Mouse (Mus musculus) CH12.LX (cell line): ENCODE results near the gene Ccr4. TPM values are rescaled to one million over a fixed set of nuclear protein-coding genes. Genes with fewer than 3 reads are reported as not detected.

Experiments used
- DNase-seq: peaks from one replicate; pipeline ENCODE4 v3.0.0-alpha.2; 2013; ENCODE audit errors: extremely low read depth
- H3K27ac ChIP-seq: 2 replicates; pipeline ENCODE4 v1.5.1; 2012; ENCODE audit warnings: low read depth, mild to moderate bottlenecking, control low read depth, moderate library complexity; ENCODE audit not compliant: insufficient read depth
- H3K27me3 ChIP-seq: replicated peaks from 2 replicates; pipeline ENCODE3; 2012; ENCODE audit warnings: inconsistent platforms
- H3K36me3 ChIP-seq, 2 experiments: replicated peaks in 1 of 2; 2 replicates each; pipeline versions ENCODE3 to v1.6.1; 2012; ENCODE audit warnings: inconsistent platforms in 1 of 2, low read length in 1 of 2, mild to moderate bottlenecking in 1 of 2, mixed read lengths in 1 of 2, moderate library complexity in 1 of 2; ENCODE audit not compliant: control insufficient read depth in 1 of 2, insufficient read depth in 1 of 2
- H3K4me1 ChIP-seq, 2 experiments: 2 replicates each; pipeline ENCODE4 v1.6.1; 2012; ENCODE audit warnings: inconsistent platforms in 1 of 2, moderate library complexity in 1 of 2; ENCODE audit not compliant: insufficient read depth in 2 of 2, control insufficient read depth in 1 of 2
- H3K4me2 ChIP-seq: 2 replicates; pipeline ENCODE4 v1.6.1; 2012; ENCODE audit warnings: low read depth, mild to moderate bottlenecking, control low read depth; ENCODE audit not compliant: poor library complexity, insufficient read depth, severe bottlenecking
- H3K4me3 ChIP-seq, 3 experiments: fragments of 150-350 bp in 1 of 3; sonication (generic) in 1 of 3; replicated peaks in 1 of 3; 2 replicates each; pipeline versions ENCODE3 to v1.5.1; 2011 to 2012; ENCODE audit warnings: low read depth in 2 of 3, low read length in 2 of 3, mild to moderate bottlenecking in 2 of 3, moderate library complexity in 2 of 3, control low read depth in 1 of 3, improper control_type of control experiment in 1 of 3, inconsistent platforms in 1 of 3, mixed read lengths in 1 of 3; ENCODE audit not compliant: poor library complexity in 1 of 3
- H3K79me2 ChIP-seq: replicated peaks from 2 replicates; pipeline ENCODE4 v1.6.1; 2012; ENCODE audit warnings: mild to moderate bottlenecking, moderate library complexity; ENCODE audit not compliant: control insufficient read depth, poor library complexity, insufficient read depth, severe bottlenecking; ENCODE audit errors: extremely low read depth
- H3K9ac ChIP-seq: 2 replicates; pipeline ENCODE4 v1.6.1; 2012; ENCODE audit warnings: low read depth, mild to moderate bottlenecking, control low read depth, moderate library complexity; ENCODE audit not compliant: insufficient read depth
- H3K9me3 ChIP-seq: replicated peaks from 2 replicates; pipeline ENCODE3; 2012; ENCODE audit warnings: low read length, inconsistent platforms, mixed read lengths
- BHLHE40 ChIP-seq: IDR thresholded peaks from 2 replicates; pipeline ENCODE4 v1.6.1; 2011; ENCODE audit warnings: mild to moderate bottlenecking, low read depth, low read length, improper control_type of control experiment
- CHD1 ChIP-seq: IDR thresholded peaks from 2 replicates; pipeline ENCODE4 v1.6.1; 2012; ENCODE audit warnings: low read depth, low read length, improper control_type of control experiment, inconsistent platforms
- CTCF ChIP-seq, 2 experiments: IDR thresholded peaks in 1 of 2; conservative IDR thresholded peaks in 1 of 2; 2 replicates each; pipeline ENCODE4 v1.5.1; 2011 to 2012; ENCODE audit warnings: low read depth in 2 of 2, low read length in 2 of 2, improper control_type of control experiment in 1 of 2, inconsistent platforms in 1 of 2, mild to moderate bottlenecking in 1 of 2, moderate library complexity in 1 of 2
- E2F4 ChIP-seq: IDR thresholded peaks from 2 replicates; pipeline ENCODE4 v1.6.1; 2011; ENCODE audit warnings: low read depth, low read length, improper control_type of control experiment; ENCODE audit not compliant: insufficient replicate concordance
- ELF1 ChIP-seq: IDR thresholded peaks from 2 replicates; pipeline ENCODE4 v1.6.1; 2014; ENCODE audit warnings: low read depth, mild to moderate bottlenecking, inconsistent platforms, low read length, improper control_type of control experiment
- EP300 ChIP-seq: IDR thresholded peaks from 2 replicates; pipeline ENCODE4 v1.6.1; 2011; ENCODE audit warnings: low read length, improper control_type of control experiment
- ETS1 ChIP-seq: conservative IDR thresholded peaks from 2 replicates; pipeline ENCODE4 v1.6.1; 2012; ENCODE audit warnings: low read depth, mild to moderate bottlenecking, inconsistent platforms, low read length, improper control_type of control experiment, moderate library complexity
- HCFC1 ChIP-seq: IDR thresholded peaks from 2 replicates; pipeline ENCODE4 v1.6.1; 2012; ENCODE audit warnings: low read depth, mild to moderate bottlenecking, inconsistent platforms, low read length, improper control_type of control experiment
- IRF4 ChIP-seq: IDR thresholded peaks from 2 replicates; pipeline ENCODE4 v1.6.1; 2014; ENCODE audit warnings: low read depth, mild to moderate bottlenecking, inconsistent platforms, low read length, improper control_type of control experiment
- JUND ChIP-seq: conservative IDR thresholded peaks from 2 replicates; pipeline ENCODE4 v1.6.1; 2011; ENCODE audit warnings: low read depth, low read length, improper control_type of control experiment
- MAX ChIP-seq: IDR thresholded peaks from 2 replicates; pipeline ENCODE4 v1.6.1; 2011; ENCODE audit warnings: low read length, improper control_type of control experiment
- MXI1 ChIP-seq: IDR thresholded peaks from 2 replicates; pipeline ENCODE4 v1.6.1; 2011; ENCODE audit warnings: mild to moderate bottlenecking, low read depth, low read length, improper control_type of control experiment
- MYC ChIP-seq: IDR thresholded peaks from 2 replicates; pipeline ENCODE4 v1.6.1; 2011; ENCODE audit warnings: low read depth, mild to moderate bottlenecking, improper control_type of control experiment, low read length
- NELFE ChIP-seq: IDR thresholded peaks from 2 replicates; pipeline ENCODE4 v1.6.1; 2011; ENCODE audit warnings: low read depth, low read length, improper control_type of control experiment
- NRF1 ChIP-seq: IDR thresholded peaks from 2 replicates; pipeline ENCODE4 v1.6.1; 2014; ENCODE audit warnings: low read depth, mild to moderate bottlenecking, inconsistent platforms, low read length, improper control_type of control experiment, moderate library complexity
- PAX5 ChIP-seq: IDR thresholded peaks from 2 replicates; pipeline ENCODE4 v1.6.1; 2012; ENCODE audit warnings: low read length, inconsistent platforms, mixed read lengths
- RAD21 ChIP-seq: IDR thresholded peaks from 2 replicates; pipeline ENCODE4 v1.6.1; 2011; ENCODE audit warnings: low read depth, mild to moderate bottlenecking, low read length, improper control_type of control experiment, moderate library complexity
- RCOR1 ChIP-seq: conservative IDR thresholded peaks from 2 replicates; pipeline ENCODE4 v1.6.1; 2012; ENCODE audit warnings: low read depth, mild to moderate bottlenecking, inconsistent platforms, low read length, improper control_type of control experiment
- SIN3A ChIP-seq: IDR thresholded peaks from 2 replicates; pipeline ENCODE4 v1.6.1; 2012; ENCODE audit warnings: low read length, improper control_type of control experiment, inconsistent platforms
- SMC3 ChIP-seq: IDR thresholded peaks from 2 replicates; pipeline ENCODE4 v1.6.1; 2011; ENCODE audit warnings: low read depth, low read length, improper control_type of control experiment
- TBP ChIP-seq: conservative IDR thresholded peaks from 2 replicates; pipeline ENCODE4 v1.6.1; 2011; ENCODE audit warnings: low read depth, low read length, improper control_type of control experiment
- TCF12 ChIP-seq: IDR thresholded peaks from 2 replicates; pipeline ENCODE4 v1.6.1; 2014; ENCODE audit warnings: low read depth, mild to moderate bottlenecking, inconsistent platforms, low read length, improper control_type of control experiment
- UBTF ChIP-seq: IDR thresholded peaks from 2 replicates; pipeline ENCODE4 v1.6.1; 2012; ENCODE audit warnings: low read depth, mild to moderate bottlenecking, inconsistent platforms, low read length, improper control_type of control experiment, moderate library complexity
- USF1 ChIP-seq: IDR thresholded peaks from 2 replicates; pipeline ENCODE4 v1.6.1; 2014; ENCODE audit warnings: low read depth, mild to moderate bottlenecking, inconsistent platforms, low read length, improper control_type of control experiment
- USF2 ChIP-seq: conservative IDR thresholded peaks from 2 replicates; pipeline ENCODE4 v1.6.1; 2011; ENCODE audit warnings: low read depth, low read length, improper control_type of control experiment
- ZC3H11A ChIP-seq: IDR thresholded peaks from 2 replicates; pipeline ENCODE4 v1.6.1; 2012; ENCODE audit warnings: low read depth, mild to moderate bottlenecking, inconsistent platforms, low read length, improper control_type of control experiment
- ZMIZ1 ChIP-seq: IDR thresholded peaks from 2 replicates; pipeline ENCODE4 v1.6.1; 2012; ENCODE audit warnings: low read depth, mild to moderate bottlenecking, inconsistent platforms, low read length, improper control_type of control experiment
- dilution Hi-C: fragments of 300-500 bp; cut with MboI; formaldehyde crosslinking; loops from 2 replicates; pipeline ENCODE4 v1.14.3; 2020; ENCODE audit warnings: low sequenced_read_pairs; ENCODE audit not compliant: extremely low pct_unique_long_range_greater_than_20kb, extremely low pct_ligation_motif_present
- in situ Hi-C: fragments of 300-500 bp; cut with MboI; formaldehyde crosslinking; loops from 3 replicates; pipeline ENCODE4 v1.14.3; 2019; ENCODE audit warnings: low sequenced_read_pairs, low pct_ligation_motif_present, low pct_unique_long_range_greater_than_20kb, mixed read lengths
- polyA plus RNA-seq: library from polyadenylated mRNA; unstranded; fragments of >175 nt; gene quantifications from 2 replicates; pipeline ENCODE4 v1.2.1, GENCODE M21; 2012; ENCODE audit warnings: low read depth; ENCODE audit not compliant: insufficient read length
- total RNA-seq, 2 experiments: library from RNA; depleted of rRNA; stranded (reverse); fragments of 300-350 nt in 1 of 2; fragments of >200 nt in 1 of 2; gene quantifications; 2 replicates each; pipeline ENCODE4 v1.2.3; 2012 to 2014

Ccr4 gene
- total and polyA plus RNA-seq, 3 experiments: 0.08 to 0.74 (median 0.36) TPM

GRCm38 (mm10) chr9:114486808-114487207 lies 17.9 kb downstream of the Ccr4 start:
- TF ChIP-seq E2F4 (no peak), PAX5 (no peak), SIN3A (no peak), ZMIZ1 (no peak), MYC (no peak), ELF1 (no peak), IRF4 (no peak), CTCF (conservative IDR thresholded peaks at IDR 0.05 in 1 of 2, IDR thresholded peaks at IDR 0.05 in 1 of 2; ENCODE audit: low read depth in 2 of 2, low read length in 2 of 2) (no peak), JUND (no peak), NELFE (no peak), USF1 (no peak), TBP (no peak), RCOR1 (no peak), EP300 (no peak), CHD1 (no peak), SMC3 (no peak), MXI1 (no peak), TCF12 (no peak), NRF1 (no peak)
- in situ Hi-C loops (loop anchor here (25.0 kb wide), 1 partner anchor 175 kb away; no protein-coding TSS in a partner anchor), dilution Hi-C loops (no loop called here)
- Histone ChIP-seq H3K36me3 (peaks cover 0 to 2% of the 10 kb centered on the region in 2 experiments), H3K9me3 (peaks cover 3% of the 10 kb centered on the region), H3K4me2 (no peak overlapping the region), H3K4me1 (peaks cover 17 to 32% of the 10 kb centered on the region in 2 experiments), H3K79me2 (no peaks in the 10 kb centered on the region), H3K27ac (no peak overlapping the region), H3K4me3 (no peak overlapping the region), H3K9ac (no peak overlapping the region), H3K27me3 (no peaks in the 10 kb centered on the region)
- DNase-seq: no peak

- Histone ChIP-seq H3K4me3 (no peak overlapping the region), H3K27me3 (no peaks in the 10 kb centered on the region), H3K4me1 (peaks cover 15 to 30% of the 10 kb centered on the region in 2 experiments), H3K27ac (no peak overlapping the region), H3K9ac (no peak overlapping the region), H3K79me2 (no peaks in the 10 kb centered on the region), H3K9me3 (peaks cover 3% of the 10 kb centered on the region)
- no peak for DNase-seq
- dilution Hi-C loops: no loop called here
- TF ChIP-seq BHLHE40: no peak
- no peak for TF ChIP-seq HCFC1
- TF ChIP-seq UBTF: no peak
- no peak for TF ChIP-seq JUND
- no peak for TF ChIP-seq ETS1
- no peak for TF ChIP-seq RAD21
- no peak for TF ChIP-seq USF2
- no peak for TF ChIP-seq ZMIZ1
- TF ChIP-seq ZC3H11A: no peak
- no peak for TF ChIP-seq MXI1
- TF ChIP-seq MAX: no peak
- TF ChIP-seq, all 38 proteins: peak for 0
- peaks cover 0 to 2% of the 10 kb centered on the region in 2 experiments for H3K36me3 ChIP-seq
- in situ Hi-C loops: loop anchor here (25.0 kb wide), 1 partner anchor 172 kb away; no protein-coding TSS in a partner anchor
- H3K4me2 ChIP-seq: no peak overlapping the region
Observed at GRCm38 (mm10) chr9:114484771-114485170, 19.9 kb downstream of the Ccr4 start.
